Mouse (Mus musculus) spleen, embryonic (tissue): ENCODE measurements at regions not wholly inside any gene's neighbourhood (a gene's known extent, or its start where the extent isn't known, plus 50 kb on each side); places are given as distances from the start of the nearest gene placed in this dataset.

Source experiments
- CTCF ChIA-PET: fragments of 350-600 bp; sonication (Branson Sonifier 250); formaldehyde crosslinking; loops from one replicate; lab custom pipeline; 2022; lab: Charles Lee

DNA sequence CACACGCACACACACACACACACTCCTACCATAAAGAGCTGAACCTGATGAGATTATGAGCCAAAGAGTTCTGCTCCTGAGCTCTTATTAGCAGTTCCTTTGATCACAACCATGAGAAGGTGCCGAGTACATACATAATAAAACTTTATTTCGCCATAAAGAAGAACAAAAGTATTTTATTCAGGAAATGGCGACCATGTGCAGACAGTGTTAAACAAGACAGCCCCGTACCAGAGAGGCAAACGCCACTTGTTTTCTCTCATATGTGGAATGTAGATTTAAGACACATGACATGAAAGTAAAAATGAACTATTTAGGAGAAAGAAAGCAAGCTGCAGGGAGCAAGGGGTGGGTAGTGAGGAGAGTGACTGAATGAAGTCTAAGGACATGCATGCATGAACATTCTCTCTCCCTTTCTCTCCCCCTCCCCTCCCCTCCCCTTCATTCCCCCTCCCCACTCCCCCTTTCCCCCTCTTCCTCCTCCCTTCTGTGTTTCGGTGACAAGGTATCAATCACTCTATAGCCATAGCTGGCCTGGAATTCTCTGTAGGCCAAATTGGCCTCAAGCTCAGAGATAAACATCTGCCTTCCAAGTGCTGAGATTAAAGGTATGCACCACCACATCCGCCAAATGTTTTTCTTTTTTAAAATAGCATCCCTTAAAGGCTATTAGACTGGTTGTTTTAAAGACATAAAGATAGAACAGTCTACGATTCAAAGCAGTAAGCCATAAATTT is 266.0 kb upstream of the Map3k7 start:
- CTCF ChIA-PET, result no interaction called here

DNA sequence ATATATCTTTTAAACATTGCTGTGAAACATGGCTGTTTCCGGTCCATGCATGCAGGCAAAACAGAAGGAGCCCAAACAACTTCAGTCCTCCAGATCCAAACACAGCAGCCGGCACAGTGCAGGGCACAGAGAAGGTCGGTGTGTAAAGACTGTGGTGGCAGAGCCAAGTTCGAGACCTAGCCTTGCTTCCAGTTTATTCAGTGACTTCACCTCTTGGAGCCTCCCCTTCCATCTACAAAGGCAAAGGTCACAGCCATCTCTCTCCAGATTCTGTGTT is 265.5 kb upstream of the Map3k7 start:
- CTCF ChIA-PET, result no interaction called here

DNA sequence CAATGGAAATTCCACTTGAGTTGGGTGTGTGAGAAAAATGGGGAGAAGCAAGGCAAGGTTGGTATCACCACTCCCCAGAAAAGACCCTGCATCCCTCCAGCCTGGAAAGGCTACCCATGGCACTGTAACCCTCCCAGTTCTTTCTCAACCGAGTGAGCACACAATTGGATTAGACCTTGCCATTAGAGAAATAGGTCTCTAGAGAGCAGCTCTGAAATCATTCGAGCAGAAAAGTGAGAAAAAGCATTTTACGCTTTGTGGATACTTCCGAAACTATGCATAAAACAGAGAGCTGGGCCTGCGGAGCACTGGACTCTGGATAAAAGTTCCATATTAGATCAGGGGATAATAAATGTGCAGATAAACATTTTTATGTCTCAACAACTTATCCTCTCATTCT is 264.6 kb upstream of the Map3k7 start:
- CTCF ChIA-PET, result no interaction called here

- CTCF ChIA-PET, result no interaction called here
Observed at GRCm38 (mm10) chr4:31714054-31714651, 249.7 kb upstream of the Map3k7 start.

- CTCF ChIA-PET, result no interaction called here
Observed at GRCm38 (mm10) chr4:31723501-31723900, 240.4 kb upstream of the Map3k7 start.

- CTCF ChIA-PET, result no interaction called here
Observed at GRCm38 (mm10) chr4:31724400-31724799, 239.5 kb upstream of the Map3k7 start.

DNA sequence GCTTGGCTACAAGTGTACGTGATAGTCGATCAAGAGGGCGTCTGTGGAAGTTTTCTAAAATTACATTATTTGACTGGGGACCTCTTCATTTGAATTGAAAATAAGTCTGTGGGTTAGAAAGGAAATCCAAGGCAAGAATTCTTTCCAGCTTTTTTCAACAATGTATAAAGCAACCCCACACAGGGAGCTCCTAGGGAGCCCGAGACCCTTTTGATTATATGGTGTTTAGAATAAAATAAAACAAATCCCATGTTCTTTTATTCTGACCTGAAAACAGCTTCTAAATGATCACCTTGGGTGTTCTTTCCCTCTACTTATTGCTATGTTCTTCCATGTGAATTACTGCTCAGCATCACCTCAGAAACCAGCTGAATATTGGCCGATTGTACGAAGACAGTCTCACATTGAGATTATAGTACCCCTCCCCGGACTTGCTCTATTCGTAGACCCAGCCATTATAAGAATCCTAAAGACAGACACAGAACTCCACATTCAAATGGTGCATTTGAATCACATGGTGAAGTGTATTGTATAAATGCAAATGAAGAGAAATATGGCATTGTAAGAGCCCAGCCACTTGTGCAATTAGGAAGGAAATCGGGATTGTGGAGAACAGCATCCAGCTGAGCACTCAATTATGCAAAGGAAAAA is 236.3 kb upstream of the Map3k7 start:
- CTCF ChIA-PET, result no interaction called here

DNA sequence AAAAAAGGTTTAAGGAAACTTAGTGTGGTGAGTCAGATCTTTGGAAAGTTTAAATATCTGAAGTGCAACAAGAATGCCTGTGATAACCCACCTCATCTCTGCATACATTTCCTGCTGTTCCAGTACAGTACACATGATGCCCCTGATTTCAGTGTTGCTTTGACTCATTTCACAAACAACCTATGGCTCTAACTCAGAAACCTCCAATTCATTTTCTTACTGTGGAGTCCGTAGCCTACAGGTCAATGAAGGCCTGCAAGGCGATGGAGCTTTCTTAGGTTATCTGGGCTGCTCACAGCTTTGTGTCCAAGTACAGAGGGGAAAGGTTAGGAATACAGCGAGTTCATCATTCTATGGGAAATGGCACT is 235.8 kb upstream of the Map3k7 start:
- CTCF ChIA-PET, result no interaction called here

GRCm38 (mm10) chr4:31743776-31744175 is 220.1 kb upstream of the Map3k7 start:
- CTCF ChIA-PET, result no interaction called here

GRCm38 (mm10) chr4:31744431-31744830 is 219.5 kb upstream of the Map3k7 start:
- CTCF ChIA-PET, result no interaction called here

- CTCF ChIA-PET, result no interaction called here
Observed at GRCm38 (mm10) chr4:31753677-31754312, 210.1 kb upstream of the Map3k7 start.

GRCm38 (mm10) chr4:31757126-31757525 is 206.8 kb upstream of the Map3k7 start:
- CTCF ChIA-PET, result no interaction called here

DNA sequence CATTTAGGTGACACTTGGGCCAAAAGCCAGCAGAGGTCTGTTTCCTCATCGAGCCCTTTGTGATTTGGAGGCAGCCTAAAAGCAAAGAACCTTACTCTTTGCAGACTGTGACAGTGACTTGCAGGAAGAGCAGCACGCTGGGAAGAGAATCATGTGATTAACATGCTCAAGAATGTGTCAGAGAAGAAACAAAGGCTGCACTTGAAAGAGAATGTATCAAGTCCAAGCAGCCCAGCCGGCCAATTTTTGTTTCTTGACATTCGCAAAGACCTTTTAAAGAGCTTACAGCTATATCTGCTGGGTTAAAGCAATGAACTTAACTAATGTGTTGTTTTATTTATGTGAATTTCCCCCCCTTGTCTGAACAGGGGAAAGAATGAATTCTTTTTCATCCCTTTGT is 203.8 kb upstream of the Map3k7 start:
- CTCF ChIA-PET, result no interaction called here

- CTCF ChIA-PET, result no interaction called here
Observed at GRCm38 (mm10) chr4:31762199-31762598, 201.7 kb upstream of the Map3k7 start.

DNA sequence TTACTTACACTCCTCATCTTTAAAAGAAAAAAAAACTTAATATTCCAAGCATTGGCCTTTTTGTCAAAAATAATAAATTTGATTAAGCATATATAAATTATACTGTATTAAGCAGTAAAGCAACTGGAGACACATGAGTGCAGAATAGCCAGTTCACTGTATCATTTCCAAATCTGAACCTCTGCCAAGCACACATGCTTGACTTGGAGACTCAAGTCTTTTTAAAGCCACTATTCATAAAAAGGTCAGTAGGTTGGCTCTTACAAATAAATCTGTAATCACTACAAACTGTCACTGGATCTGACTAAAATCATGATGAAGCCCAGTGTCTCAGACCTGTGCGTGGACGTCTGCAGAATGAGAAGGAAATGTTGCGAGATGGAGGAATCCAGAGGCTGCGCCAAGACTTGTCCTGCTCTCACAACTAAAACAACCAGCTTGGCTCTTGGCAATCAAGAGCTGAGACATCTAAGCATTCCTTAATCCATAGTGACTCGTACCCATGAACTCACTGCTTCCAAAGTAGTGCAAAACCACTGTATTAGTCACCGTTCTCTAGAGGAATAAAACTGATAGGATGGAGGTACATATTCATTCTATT is 195.8 kb upstream of the Map3k7 start:
- CTCF ChIA-PET, result no interaction called here

GRCm38 (mm10) chr4:31769325-31769724 is 194.6 kb upstream of the Map3k7 start:
- CTCF ChIA-PET, result no interaction called here

DNA sequence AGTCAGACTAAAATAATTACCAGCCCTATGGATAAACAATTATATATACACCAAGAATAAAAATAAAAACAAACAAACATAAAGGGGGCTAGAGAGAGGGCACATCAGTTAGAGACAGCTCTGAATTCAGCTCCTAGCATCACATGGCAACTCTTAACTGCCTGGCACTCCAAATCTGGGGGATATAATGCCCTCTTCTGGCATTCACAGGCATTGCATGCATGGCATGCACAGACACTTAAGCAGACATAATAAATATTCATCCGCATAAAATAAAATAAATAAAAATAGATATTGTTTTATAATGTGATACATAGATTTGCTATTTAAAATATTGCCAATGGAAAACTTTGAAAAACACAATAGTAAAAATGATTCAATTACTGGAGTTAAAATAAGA is 177.6 kb upstream of the Map3k7 start:
- CTCF ChIA-PET, result no interaction called here

DNA sequence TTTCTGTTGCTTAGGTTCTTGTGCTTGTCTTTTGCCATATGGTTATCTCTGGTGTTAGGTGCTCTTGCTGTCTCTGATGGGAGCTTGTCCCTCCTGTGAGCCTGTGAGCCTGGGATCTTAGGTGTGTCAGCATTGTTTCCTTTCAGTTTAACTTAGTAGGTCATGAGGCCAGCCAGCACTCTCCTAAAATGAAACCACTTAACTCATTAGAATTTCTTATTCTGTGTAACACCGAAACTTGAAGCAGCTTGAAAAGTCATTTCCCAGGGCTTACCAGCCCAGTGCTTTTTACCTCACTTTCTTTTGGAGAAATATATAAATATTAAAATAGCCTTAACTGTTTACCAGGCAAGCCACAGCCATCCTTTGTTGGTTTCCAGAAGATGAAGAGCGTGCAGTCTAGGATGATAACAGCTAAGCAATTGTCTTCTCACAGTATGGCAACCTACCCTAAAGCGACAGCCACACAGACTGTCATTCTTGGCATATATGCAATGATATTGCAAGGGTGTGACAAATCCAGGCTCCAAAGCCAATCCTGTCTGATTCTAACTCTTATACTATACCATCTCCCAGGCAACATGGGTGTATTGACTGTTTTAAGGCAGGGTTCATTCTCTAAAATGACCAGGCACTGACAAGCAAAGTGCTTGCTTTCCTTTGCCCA is 146.2 kb upstream of the Map3k7 start:
- CTCF ChIA-PET, result no interaction called here

GRCm38 (mm10) chr4:31819521-31820259 is 144.2 kb upstream of the Map3k7 start:
- CTCF ChIA-PET, result no interaction called here

DNA sequence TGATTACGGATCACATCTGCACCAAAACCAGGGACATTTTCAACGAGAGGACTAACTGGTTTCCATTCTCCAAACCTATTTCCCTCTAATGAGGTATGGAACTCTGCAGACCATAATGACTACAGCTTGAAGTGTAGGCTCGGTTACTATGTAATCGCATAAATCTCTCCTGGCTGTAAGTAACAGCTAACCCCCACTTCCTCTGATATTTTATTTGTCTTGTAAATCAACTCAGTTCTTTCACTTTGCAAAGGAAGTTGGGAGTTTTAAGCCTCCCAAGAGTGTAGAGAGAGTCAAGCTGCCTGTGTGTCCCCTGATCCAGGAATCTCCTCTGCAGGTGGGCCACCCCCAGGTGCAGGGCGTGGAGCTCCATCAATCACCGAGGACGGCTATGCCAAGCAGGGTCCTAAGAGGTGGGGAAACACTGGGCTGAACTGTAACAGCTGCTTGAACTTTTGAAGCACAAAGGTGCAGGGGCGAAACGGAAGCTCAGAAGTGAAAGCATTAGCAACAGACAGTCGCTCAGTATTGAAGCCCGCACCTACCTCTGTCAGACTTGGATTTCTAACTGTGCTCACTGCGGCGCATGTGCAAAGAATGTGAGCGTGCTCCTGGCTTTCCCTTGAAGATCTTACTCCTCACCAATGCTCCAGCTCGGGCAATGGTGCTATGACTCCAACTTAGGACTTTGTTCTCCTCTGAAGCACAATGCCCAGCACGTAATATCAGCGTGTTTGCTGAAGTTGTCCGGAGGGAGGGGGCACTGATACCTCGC is 140.1 kb upstream of the Map3k7 start:
- CTCF ChIA-PET, result no interaction called here
